Mouse (Mus musculus) spleen, adult 2 months (tissue): ENCODE results near the gene Arhgef2.

ENCODE experiments used
- CTCF ChIP-seq: fragments of 200-500 bp; IDR thresholded peaks from 2 replicates; pipeline ENCODE4 v1.5.1; 2011; ENCODE audit warnings: mild to moderate bottlenecking, inconsistent platforms; ENCODE audit not compliant: insufficient read depth, insufficient read length, insufficient replicate concordance; ENCODE audit errors: extremely low read depth
- POLR2A ChIP-seq: fragments of 200-500 bp; IDR thresholded peaks from 2 replicates; pipeline ENCODE4 v1.6.1; 2011; ENCODE audit warnings: low read depth, low read length, inconsistent platforms

GRCm38 (mm10) chr3:88647076-88647475 is 41.3 kb downstream of the Arhgef2 start:
- no peak for TF ChIP-seq CTCF
- TF ChIP-seq POLR2A = no peak
